Mouse (Mus musculus) midbrain, embryonic 16.5 days (tissue): ENCODE results near the gene Efna1. TPM values are rescaled to one million over a fixed set of nuclear protein-coding genes. Genes with fewer than 3 reads are reported as not detected.
A peak's percentile ranks its signal among the peaks of the same experiment; 100 is the strongest.

ENCODE experiments used
- ATAC-seq: fragments of 200-750 bp; cut with Nextera tagmentation; 2 replicates; pipeline ENCODE4 v1.8.0; 2017; ENCODE audit warnings: moderate TSS enrichment
- H3K27ac ChIP-seq: fragments of 300-500 bp; sonication (generic); 2 replicates; pipeline ENCODE4 v1.5.1; 2014; ENCODE audit warnings: mild to moderate bottlenecking, low read length, mixed read lengths
- H3K27me3 ChIP-seq: fragments of 300-500 bp; sonication (generic); 2 replicates; pipeline ENCODE4 v1.6.1; 2014; ENCODE audit warnings: low read depth, low read length, mixed read lengths; ENCODE audit not compliant: control insufficient read depth, insufficient read depth
- H3K36me3 ChIP-seq: fragments of 300-500 bp; sonication (generic); 2 replicates; pipeline ENCODE4 v1.6.1; 2014; ENCODE audit warnings: mild to moderate bottlenecking, low read length, moderate library complexity, mixed read lengths; ENCODE audit not compliant: control insufficient read depth, insufficient read depth
- H3K4me1 ChIP-seq: fragments of 300-500 bp; sonication (generic); 2 replicates; pipeline ENCODE4 v1.6.1; 2014; ENCODE audit warnings: mild to moderate bottlenecking, low read length, mixed read lengths; ENCODE audit not compliant: control insufficient read depth, insufficient read depth
- H3K4me2 ChIP-seq: fragments of 300-500 bp; sonication (generic); 2 replicates; pipeline ENCODE4 v1.6.1; 2014; ENCODE audit warnings: mild to moderate bottlenecking, low read length, mixed read lengths
- H3K4me3 ChIP-seq: fragments of 300-500 bp; sonication (generic); 2 replicates; pipeline ENCODE4 v1.5.1; 2014; ENCODE audit warnings: low read depth, mild to moderate bottlenecking, low read length, moderate library complexity, mixed read lengths
- H3K9ac ChIP-seq: fragments of 300-500 bp; sonication (generic); 2 replicates; pipeline ENCODE4 v1.6.1; 2014; ENCODE audit warnings: low read depth, low read length, mixed read lengths
- H3K9me3 ChIP-seq: fragments of 300-500 bp; sonication (generic); replicated peaks from 2 replicates; pipeline ENCODE4 v1.6.1; 2014; ENCODE audit warnings: mild to moderate bottlenecking, low read length, mixed read lengths; ENCODE audit not compliant: control insufficient read depth, poor library complexity, severe bottlenecking
- WGBS: fragments of 180-500 bp; shearing (Covaris S2); extraction: QIAGEN DNeasy Blood & Tissue Kit; methylation state at CpG from one replicate; pipeline ENCODE4 v1.1.7; 2014; 5-methylcytosine and 5-hydroxymethylcytosine counted together
- polyA plus RNA-seq: library from polyadenylated mRNA; unstranded; fragments of >200 nt; fragmentation: Nextera tagmentation; extraction: Ambion mirVana; gene quantifications from 2 replicates; pipeline ENCODE4 v1.2.1, GENCODE M21; 2015

The Efna1 gene
- polyA plus RNA-seq, 1 experiment from 2014 or later, result 6.8 TPM

DNA sequence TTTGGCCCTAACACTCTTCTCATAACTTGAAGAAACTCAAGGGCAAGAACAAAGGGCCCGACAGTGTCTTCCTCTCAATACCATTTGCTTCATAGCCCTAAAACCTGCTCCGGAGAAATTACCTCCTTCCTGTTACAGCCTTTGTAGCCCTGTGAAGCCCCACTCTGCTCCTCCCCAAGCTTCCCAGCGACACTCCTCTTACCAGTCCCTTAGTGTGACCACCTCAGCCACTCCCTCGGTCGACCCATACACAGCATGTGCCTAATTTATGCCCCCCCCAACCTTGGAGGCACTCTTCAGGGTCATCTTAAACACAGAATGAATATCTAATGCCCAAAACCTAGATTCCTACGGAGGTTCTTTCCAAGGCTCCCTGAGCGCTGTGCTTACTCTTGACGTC, 2.3 kb downstream of the Efna1 start:
- Histone ChIP-seq H3K27me3 (0 out of 2 replicates have a peak, but pooled peaks cover 4% of the 10 kb centered on the region), H3K36me3 (no peaks in the 10 kb centered on the region), H3K9me3 (no peaks in the 10 kb centered on the region), H3K27ac (no peak overlapping the region), H3K4me1 (peaks cover 21% of the 10 kb centered on the region), H3K4me3 (peak overlapping the region; percentile 52), H3K9ac (no peak overlapping the region), H3K4me2 (peak overlapping the region; percentile 95; the same call in 1 of the 2 replicates)
- no peak for ATAC-seq
- 30% methylated on average over 8 of the region's 8 CpGs for WGBS

- H3K9me3 ChIP-seq, result no peaks in the 10 kb centered on the region
- H3K36me3 ChIP-seq, result no peaks in the 10 kb centered on the region
- H3K4me1 ChIP-seq, result peaks cover 21% of the 10 kb centered on the region
- 0 out of 2 replicates have a peak, but pooled peaks cover 4% of the 10 kb centered on the region for H3K27me3 ChIP-seq
- 87% methylated on average over 7 of the region's 7 CpGs for WGBS
- H3K27ac ChIP-seq, result no peak overlapping the region
- ATAC-seq, result no peak
- H3K4me3 ChIP-seq, result no peak overlapping the region
- no peak overlapping the region for H3K9ac ChIP-seq
- H3K4me2 ChIP-seq, result peak overlapping the region; percentile 95; the same call in 1 of the 2 replicates
These were observed 2.8 kb downstream of the Efna1 start for GRCm38 (mm10) chr3:89278107-89278506.

DNA sequence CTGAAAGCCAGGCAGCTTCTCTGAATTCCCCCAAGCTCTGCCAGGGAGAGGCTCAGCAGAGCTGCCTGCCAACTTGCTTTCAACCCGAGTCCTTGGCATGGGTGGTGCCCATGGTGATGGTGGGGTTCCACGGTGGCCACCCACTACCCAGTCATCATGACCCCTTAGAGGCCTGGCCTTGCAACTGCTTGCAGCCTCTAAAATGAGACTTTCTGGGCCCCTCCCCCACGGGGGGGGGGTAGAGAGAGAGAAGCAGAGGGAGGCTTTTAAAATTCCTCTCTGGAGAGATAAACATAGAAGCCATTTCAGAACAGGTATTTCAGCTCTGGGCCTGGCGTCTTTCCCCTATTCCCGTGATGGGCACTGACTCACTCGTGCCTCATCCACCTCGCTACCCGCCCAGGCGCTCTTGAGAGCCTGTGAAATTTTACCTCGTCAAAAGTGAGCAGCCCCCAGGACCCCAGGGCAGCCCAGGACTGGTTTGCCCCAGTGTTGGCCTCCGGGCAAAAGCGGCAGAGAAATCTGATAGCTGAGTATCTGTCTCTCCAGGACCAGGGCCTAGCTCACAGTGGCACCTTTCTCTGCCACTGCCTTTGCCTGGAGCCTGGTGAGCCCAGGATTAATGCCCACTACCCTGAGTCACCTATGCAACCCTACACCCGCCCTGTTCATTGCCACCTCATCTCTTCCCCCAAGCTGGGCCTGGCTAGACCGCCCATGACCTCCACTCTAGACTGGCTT, 3.5 kb downstream of the Efna1 start:
- no peak for ATAC-seq
- H3K9ac ChIP-seq, result no peak overlapping the region
- peaks cover 21% of the 10 kb centered on the region for H3K4me1 ChIP-seq
- WGBS, result 61% methylated on average over 14 of the region's 14 CpGs
- H3K9me3 ChIP-seq, result no peaks in the 10 kb centered on the region
- H3K27me3 ChIP-seq, result 0 out of 2 replicates have a peak, but pooled peaks cover 4% of the 10 kb centered on the region
- no peak overlapping the region for H3K27ac ChIP-seq
- no peak overlapping the region for H3K4me3 ChIP-seq
- no peak overlapping the region for H3K4me2 ChIP-seq
- no peaks in the 10 kb centered on the region for H3K36me3 ChIP-seq

DNA sequence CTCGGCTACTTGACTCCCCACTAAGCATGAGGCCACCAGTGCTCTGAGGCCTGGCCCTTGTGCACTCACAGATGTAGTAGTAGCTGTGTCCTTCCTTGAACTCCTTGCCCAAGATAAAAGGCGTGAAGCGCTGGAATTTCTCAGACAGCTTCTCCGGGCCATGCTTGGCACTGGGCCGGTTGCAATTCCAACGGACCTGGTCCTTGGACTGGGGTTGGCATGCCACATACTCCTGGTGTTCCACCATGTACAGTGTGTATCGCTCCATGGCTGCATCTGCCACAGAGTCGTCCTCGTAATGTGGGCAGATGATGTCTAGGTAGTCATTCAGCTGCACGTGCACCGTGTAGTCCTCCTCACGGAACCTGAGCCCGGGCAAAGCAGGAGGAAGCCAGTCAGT, 4.9 kb downstream of the Efna1 start:
- H3K27ac ChIP-seq, result no peak overlapping the region
- no peaks in the 10 kb centered on the region for H3K27me3 ChIP-seq
- no peaks in the 10 kb centered on the region for H3K36me3 ChIP-seq
- H3K9ac ChIP-seq, result no peak overlapping the region
- no peaks in the 10 kb centered on the region for H3K9me3 ChIP-seq
- no peak overlapping the region for H3K4me2 ChIP-seq
- peaks cover 17% of the 10 kb centered on the region for H3K4me1 ChIP-seq
- ATAC-seq, result no peak
- no peak overlapping the region for H3K4me3 ChIP-seq
- 93% methylated on average over 13 of the region's 13 CpGs for WGBS

- no peaks in the 10 kb centered on the region for H3K27me3 ChIP-seq
- no peak overlapping the region for H3K4me3 ChIP-seq
- H3K36me3 ChIP-seq, result no peaks in the 10 kb centered on the region
- peaks cover 30% of the 10 kb centered on the region for H3K4me1 ChIP-seq
- H3K27ac ChIP-seq, result no peak overlapping the region
- no peaks in the 10 kb centered on the region for H3K9me3 ChIP-seq
- H3K4me2 ChIP-seq, result no peak overlapping the region
- WGBS, result 61% methylated on average over 6 of the region's 6 CpGs
- no peak overlapping the region for H3K9ac ChIP-seq
- ATAC-seq, result no peak
These were observed 9.2 kb downstream of the Efna1 start for GRCm38 (mm10) chr3:89271760-89272159.

GRCm38 (mm10) chr3:89270891-89271290, 10.1 kb downstream of the Efna1 start:
- WGBS, result 66% methylated on average over 6 of the region's 6 CpGs
- Histone ChIP-seq H3K27ac (peak overlapping the region; percentile 81), H3K4me2 (peak overlapping the region; percentile 89), H3K9ac (peak overlapping the region; percentile 83), H3K27me3 (no peaks in the 10 kb centered on the region), H3K9me3 (no peaks in the 10 kb centered on the region), H3K36me3 (no peaks in the 10 kb centered on the region), H3K4me1 (peaks cover 34% of the 10 kb centered on the region), H3K4me3 (peak overlapping the region; percentile 58)
- no peak for ATAC-seq

DNA sequence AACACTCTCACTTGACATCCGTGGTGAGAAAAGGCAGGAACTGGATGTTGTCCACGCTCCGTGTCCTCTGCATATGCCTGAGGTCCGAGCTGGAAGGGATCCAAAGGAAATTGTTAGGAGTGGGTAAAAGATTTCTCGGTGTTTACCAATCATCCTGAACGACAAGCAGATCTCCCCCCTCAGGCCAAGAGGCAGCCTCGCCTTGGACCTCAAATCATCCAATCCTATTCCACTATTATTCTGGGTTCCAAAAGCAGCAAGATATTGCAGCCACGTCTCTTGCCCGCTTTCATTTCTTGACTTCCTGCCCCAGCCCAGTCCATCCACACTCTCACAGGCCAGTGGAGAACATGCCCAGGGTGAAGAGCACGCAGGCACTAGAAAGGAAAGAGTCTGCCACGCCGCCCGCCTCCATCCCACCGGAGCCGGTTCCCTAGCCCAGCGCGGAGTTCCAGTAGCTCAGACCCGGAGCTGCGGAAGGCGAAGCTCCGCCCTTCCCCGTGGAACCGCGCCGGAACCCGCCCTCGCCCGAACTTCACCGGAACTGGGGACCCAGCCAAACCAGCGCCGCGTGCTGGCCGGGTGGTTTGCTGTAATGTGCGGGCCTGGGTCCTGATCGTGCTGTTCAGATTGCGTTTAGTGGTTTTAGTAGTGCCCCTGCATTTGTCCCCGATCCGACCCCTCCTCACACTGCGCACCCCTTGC, 10.7 kb downstream of the Efna1 start, which contains the start of gene Slc50a1:
Slc50a1 (minus strand) TSS at position 520 of the 705 bp plus-strand sequence.
- Histone ChIP-seq H3K27me3 (no peaks in the 10 kb centered on the region), H3K4me3 (peak within 1 kb of the TSS; percentile 58), H3K9me3 (no peaks in the 10 kb centered on the region), H3K27ac (peak within 1 kb of the TSS; percentile 81), H3K9ac (peak within 1 kb of the TSS; percentile 83), H3K36me3 (no peaks in the 10 kb centered on the region), H3K4me2 (peak within 1 kb of the TSS; percentile 89), H3K4me1 (peaks cover 35% of the 10 kb centered on the region)
- WGBS, result 3% methylated on average over 39 of the region's 39 CpGs
- ATAC-seq, result peak; percentile 38

GRCm38 (mm10) chr3:89268916-89269315, 12.0 kb downstream of the Efna1 start:
- no peaks in the 10 kb centered on the region for H3K9me3 ChIP-seq
- H3K4me1 ChIP-seq, result peaks cover 35% of the 10 kb centered on the region
- ATAC-seq, result no peak
- H3K27me3 ChIP-seq, result no peaks in the 10 kb centered on the region
- no peak overlapping the region for H3K27ac ChIP-seq
- 51% methylated on average over 8 of the region's 8 CpGs for whole genome bisulfite sequencing
- H3K4me3 ChIP-seq, result no peak overlapping the region
- peak overlapping the region; percentile 89; the same call in 1 of the 2 replicates for H3K4me2 ChIP-seq
- H3K9ac ChIP-seq, result peak overlapping the region; percentile 11; the same call in 1 of the 2 replicates
- no peaks in the 10 kb centered on the region for H3K36me3 ChIP-seq

DNA sequence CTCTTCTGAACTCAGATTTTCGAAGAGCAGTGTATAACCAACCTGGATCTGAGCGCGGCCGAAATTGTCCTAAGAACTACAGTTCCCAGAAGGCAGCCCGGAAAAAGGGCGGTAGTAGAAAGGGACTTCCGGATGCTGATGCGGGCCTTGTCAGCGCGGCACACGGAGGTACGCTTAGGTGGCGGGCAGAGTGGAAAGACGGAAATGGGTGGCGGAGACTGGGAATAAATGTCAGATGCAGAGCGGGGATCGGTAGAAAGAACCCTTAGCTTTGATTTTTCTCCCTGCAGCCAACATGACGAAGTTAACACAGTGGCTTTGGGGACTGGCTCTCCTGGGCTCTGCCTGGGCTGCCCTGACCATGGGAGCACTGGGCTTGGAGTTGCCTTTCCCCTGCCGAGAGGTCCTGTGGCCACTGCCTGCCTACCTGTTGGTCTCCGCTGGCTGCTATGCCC, 14.5 kb downstream of the Efna1 start:
- WGBS, result under 1% methylated on average over 20 of the region's 20 CpGs
- H3K36me3 ChIP-seq, result no peaks in the 10 kb centered on the region
- H3K27me3 ChIP-seq, result no peaks in the 10 kb centered on the region

More for the DNA sequence above, 14.5 kb downstream of the Efna1 start:
- Histone ChIP-seq H3K4me2 (peak overlapping the region; percentile 97), H3K9ac (peak overlapping the region; percentile 92), H3K9me3 (no peaks in the 10 kb centered on the region), H3K4me1 (peaks cover 35% of the 10 kb centered on the region), H3K4me3 (peak overlapping the region; percentile 83), H3K27ac (peak overlapping the region; percentile 86)
- peak; percentile 87 for ATAC-seq
